Mouse (Mus musculus) cerebellum, postnatal 14 days (tissue): Measurements from ENCODE around the gene Itln1.
A peak's percentile ranks its signal among the peaks of the same experiment; 100 is the strongest.
"Not testable (repeated sequence)": the region's sequence is repeated elsewhere in the genome, so short reads cannot be mapped to it uniquely, and the experiment has no call there.

ENCODE experiments used
- DNase-seq, 2 experiments: peaks; one replicate each; pipeline ENCODE4 v3.0.0; 2021; ENCODE audit warnings: mixed read lengths in 2 of 2

Gene Itln1

DNA sequence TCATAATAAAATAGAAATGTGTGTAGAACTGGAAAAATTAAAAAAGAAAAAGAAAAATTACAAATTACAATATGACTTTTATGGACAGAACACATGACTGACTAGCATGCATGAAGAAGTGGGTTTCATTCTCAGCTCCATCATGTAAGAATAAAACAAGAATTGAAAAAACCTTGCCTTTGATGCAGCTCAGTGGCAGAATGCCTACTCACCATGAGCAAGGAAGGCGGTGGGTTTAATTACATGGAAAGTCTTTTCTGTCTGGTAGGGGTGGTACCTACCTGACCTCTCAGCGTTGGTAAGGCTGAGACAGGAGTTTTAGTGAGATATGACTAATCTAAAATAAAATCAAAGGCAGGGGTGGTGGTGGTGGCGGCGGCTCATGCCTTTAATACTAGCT, 30.5 kb downstream of the Itln1 start:
- DNase-seq: no peak

DNA sequence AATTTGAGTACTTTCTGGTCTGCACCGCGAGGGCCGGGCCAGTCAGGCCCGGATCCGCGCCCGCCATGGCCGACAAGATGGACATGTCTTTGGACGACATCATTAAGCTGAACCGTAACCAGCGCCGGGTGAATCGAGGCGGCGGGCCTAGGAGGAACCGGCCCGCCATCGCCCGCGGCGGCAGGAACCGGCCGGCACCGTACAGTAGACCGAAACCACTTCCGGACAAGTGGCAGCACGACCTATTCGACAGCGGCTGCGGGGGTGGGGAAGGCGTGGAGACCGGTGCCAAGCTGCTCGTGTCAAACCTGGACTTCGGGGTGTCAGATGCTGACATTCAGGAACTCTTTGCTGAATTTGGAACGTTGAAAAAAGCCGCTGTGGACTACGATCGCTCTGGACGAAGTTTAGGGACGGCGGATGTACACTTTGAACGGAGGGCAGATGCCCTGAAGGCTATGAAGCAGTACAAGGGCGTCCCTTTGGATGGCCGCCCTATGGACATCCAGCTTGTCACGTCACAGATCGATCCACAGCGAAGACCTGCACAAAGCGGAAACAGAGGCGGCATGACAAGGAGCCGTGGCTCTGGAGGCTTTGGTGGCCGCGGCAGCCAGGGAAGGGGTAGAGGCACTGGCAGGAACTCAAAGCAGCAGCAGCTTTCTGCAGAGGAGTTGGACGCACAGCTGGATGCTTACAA, 31.4 kb downstream of the Itln1 start:
- DNase-seq: peak; percentile 66 to 77

- peak; percentile 94 to 95 for DNase-seq
Observed at GRCm38 (mm10) chr1:171503250-171503591, 31.9 kb downstream of the Itln1 start, which contains the start of gene Alyref2. TSS of gene Alyref2 (plus strand) at chr1:171503478.

DNA sequence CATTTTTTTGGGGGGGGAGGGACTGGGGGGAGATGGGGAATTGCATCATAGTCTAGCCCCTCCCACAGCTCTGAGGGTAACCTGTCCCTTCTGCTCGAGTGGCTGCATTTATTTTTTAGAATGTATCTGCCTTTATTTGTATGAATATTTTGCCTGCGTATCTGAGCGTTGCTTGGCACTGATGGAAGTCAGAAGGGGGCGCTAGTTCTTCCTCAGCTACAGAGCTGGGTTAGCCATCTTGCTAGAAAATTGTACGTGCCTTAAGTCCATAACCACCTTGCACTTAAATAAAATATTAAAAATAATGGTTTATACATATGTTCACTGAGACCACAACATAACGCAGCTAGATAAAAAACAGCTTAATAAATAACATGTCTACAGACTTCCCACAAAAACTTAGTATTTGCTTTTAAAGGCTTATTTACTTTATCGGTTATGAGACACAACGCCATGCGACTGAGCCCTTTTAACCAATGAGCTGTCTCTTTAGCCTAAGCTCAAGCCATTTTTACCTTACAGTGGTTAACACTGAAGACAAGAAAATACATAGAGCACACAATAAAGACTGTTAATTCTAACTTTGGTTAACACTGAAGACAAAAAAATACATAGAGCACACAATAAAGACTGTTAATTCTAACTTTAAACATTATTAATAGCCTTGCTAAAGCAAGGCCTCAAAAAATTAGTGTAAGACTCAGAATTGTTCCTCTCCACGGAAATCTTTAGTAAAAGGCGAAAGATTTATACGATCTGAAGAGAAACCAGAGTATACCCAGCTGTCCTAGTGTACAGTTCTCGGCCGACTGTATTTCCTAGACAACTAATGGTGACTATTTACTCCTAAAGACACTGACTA, 32.5 kb downstream of the Itln1 start:
- peak; percentile 69 to 83 for DNase-seq

DNA sequence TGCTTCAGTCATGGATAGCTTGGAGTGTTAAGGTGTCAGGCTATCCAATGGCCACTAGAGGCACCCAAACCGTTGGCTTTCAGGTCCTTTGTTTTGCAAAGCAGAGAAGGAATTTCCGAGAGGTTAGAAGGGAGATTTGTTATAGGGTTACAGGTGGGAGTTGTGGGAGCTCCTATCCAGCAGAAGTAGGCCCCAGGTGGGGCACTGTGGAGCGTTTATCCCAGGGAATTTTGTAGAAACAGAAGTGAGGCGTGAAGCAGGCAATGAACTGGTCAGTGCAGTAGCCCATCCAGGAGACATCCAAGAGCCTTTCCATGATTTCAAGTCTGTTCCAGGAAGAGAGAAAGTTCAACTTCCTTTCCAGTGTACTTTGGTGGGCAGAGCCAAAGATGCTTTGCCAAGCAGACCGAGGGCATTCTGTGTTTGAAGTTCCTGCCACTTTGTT, 33.4 kb downstream of the Itln1 start:
- peak; percentile 39 to 41 for DNase-seq

DNA sequence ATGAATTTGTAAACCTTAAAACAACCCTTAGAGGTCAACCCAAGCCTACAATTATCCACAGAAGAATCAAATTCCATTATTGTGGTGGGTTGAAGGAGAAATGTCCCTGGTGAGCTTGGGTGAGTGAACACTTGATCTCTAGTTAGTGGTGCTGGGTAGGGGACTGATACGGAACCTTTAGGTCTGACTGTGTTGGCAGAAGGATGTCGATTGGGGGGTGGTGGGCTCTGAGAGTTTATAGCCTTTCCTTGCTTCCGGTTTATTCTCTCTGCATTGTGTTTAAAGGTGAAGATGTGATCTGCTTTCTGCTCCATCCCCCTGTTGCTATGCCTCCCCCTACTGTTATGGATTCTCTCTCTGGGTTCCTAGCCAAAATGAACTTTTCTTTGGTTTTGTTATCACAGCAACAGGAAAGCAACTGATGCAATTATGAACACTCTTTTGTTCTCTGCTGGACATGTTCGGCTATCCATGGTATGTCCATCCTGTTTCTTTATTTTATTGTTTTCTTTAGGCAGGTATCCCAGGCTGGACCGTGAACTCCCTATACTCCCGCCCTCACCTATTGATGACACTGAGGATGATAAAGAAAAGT, 34.0 kb downstream of the Itln1 start:
- DNase-seq: no peak

- DNase-seq: no peak
Observed at GRCm38 (mm10) chr1:171499856-171500255, 35.2 kb downstream of the Itln1 start.

GRCm38 (mm10) chr1:171495371-171495770, 39.7 kb downstream of the Itln1 start:
- DNase-seq: no peak

GRCm38 (mm10) chr1:171494241-171494640, 40.9 kb downstream of the Itln1 start:
- DNase-seq: no peak

GRCm38 (mm10) chr1:171478968-171479367, 56.1 kb downstream of the Itln1 start:
- peak; percentile 81 to 85 for DNase-seq

GRCm38 (mm10) chr1:171477758-171478545, 57.1 kb downstream of the Itln1 start:
- DNase-seq: peak; percentile 10 to 21

GRCm38 (mm10) chr1:171477123-171477522, 58.0 kb downstream of the Itln1 start:
- no peak for DNase-seq

DNA sequence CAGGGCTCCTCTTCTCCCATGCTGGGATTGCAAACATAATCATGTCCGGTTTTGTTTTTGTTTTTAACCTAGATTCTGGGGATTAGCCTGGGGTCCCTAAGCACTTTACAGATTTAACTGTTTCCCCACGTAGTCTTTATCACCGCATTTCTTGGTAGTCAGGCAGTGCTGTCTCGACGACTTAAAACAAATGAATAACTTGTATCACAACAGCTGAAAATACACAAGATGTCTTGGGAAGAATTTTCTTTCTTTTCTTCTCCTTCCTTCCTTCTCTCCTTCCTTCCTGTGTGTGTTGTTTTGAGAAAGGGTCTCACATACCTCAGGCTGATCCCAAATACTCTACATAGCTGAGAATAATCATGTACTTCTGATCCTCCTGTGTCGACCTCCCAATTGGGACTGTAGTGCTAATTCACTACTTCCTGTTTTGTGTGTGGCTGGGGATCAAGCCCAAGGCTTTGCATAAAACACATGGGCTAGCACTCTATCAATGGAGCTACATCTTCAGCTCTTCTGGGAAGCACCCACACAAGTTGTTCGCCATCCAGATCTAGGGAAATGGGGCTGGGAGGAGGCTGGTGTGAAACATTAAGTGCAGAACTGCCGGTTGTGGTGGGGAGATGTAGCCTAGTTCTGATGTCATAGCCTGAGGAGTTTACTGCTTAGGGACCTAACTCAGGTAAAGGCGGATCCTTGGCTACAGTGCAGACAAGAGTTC, 61.0 kb downstream of the Itln1 start:
- DNase-seq: no peak

DNA sequence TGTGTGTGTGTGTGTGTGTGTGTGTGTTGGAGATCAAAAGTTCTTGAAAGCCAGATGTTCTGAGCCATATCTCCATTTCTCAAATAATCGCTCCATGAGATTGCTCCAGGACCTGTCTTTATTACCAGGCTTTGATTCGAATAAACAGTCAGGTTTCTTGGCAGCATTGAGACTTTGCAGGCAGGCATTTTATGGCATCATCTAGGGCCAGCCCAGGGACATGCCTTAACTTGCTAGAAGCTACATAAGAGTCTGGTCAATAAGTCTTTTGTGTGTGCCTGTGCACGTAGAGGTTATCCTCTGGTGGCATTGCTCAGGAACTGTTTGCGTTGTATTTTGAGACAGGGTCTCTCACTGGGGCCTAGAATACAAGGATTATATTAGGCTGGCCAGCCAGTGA, 61.6 kb downstream of the Itln1 start:
- DNase-seq: no peak

GRCm38 (mm10) chr1:171471941-171472340, 63.2 kb downstream of the Itln1 start:
- not testable (repeated sequence) for DNase-seq

GRCm38 (mm10) chr1:171471452-171471851, 63.6 kb downstream of the Itln1 start:
- DNase-seq: no peak

- DNase-seq: no peak
Observed at GRCm38 (mm10) chr1:171470896-171471295, 64.2 kb downstream of the Itln1 start.

GRCm38 (mm10) chr1:171470371-171470871, 64.7 kb downstream of the Itln1 start:
- peak; percentile 67 to 72 for DNase-seq

- no peak for DNase-seq
Observed at GRCm38 (mm10) chr1:171469678-171470077, 65.4 kb downstream of the Itln1 start.
